Mouse (Mus musculus) ovary, adult 18-20 months (tissue): ENCODE data around the gene Atp2b1.

ENCODE experiments used
- DNase-seq: peaks from one replicate; pipeline ENCODE4 v3.0.0; 2022; ENCODE audit warnings: low spot score, mixed read lengths

Atp2b1 gene

GRCm38 (mm10) chr10:98916011-98916780 is 2.0 kb downstream of the Atp2b1 start:
- DNase-seq: no peak

- no peak for DNase-seq
Observed at GRCm38 (mm10) chr10:98916781-98917340, 2.7 kb downstream of the Atp2b1 start.

GRCm38 (mm10) chr10:98925081-98925480 is 10.9 kb downstream of the Atp2b1 start:
- DNase-seq: no peak

- DNase-seq: no peak
Observed at GRCm38 (mm10) chr10:98926991-98927390, 12.8 kb downstream of the Atp2b1 start.

- DNase-seq: no peak
Observed at GRCm38 (mm10) chr10:98929444-98929843, 15.2 kb downstream of the Atp2b1 start.

- no peak for DNase-seq
Observed at GRCm38 (mm10) chr10:98930143-98930542, 15.9 kb downstream of the Atp2b1 start.

GRCm38 (mm10) chr10:98940137-98940536 is 25.9 kb downstream of the Atp2b1 start:
- DNase-seq: no peak

GRCm38 (mm10) chr10:98940799-98941198 is 26.6 kb downstream of the Atp2b1 start:
- no peak for DNase-seq

GRCm38 (mm10) chr10:98941991-98942390 is 27.8 kb downstream of the Atp2b1 start:
- DNase-seq: no peak

GRCm38 (mm10) chr10:98942999-98943398 is 28.8 kb downstream of the Atp2b1 start:
- DNase-seq: no peak

GRCm38 (mm10) chr10:98943894-98944293 is 29.7 kb downstream of the Atp2b1 start:
- no peak for DNase-seq

- no peak for DNase-seq
Observed at GRCm38 (mm10) chr10:98946031-98946791, 32.0 kb downstream of the Atp2b1 start.

GRCm38 (mm10) chr10:98947206-98947605 is 33.0 kb downstream of the Atp2b1 start:
- no peak for DNase-seq

GRCm38 (mm10) chr10:98948096-98948495 is 33.9 kb downstream of the Atp2b1 start:
- DNase-seq: no peak

- no peak for DNase-seq
Observed at GRCm38 (mm10) chr10:98949750-98950149, 35.5 kb downstream of the Atp2b1 start.

GRCm38 (mm10) chr10:98951286-98952270 is 37.4 kb downstream of the Atp2b1 start:
- no peak for DNase-seq

GRCm38 (mm10) chr10:98954230-98954993 is 40.2 kb downstream of the Atp2b1 start:
- no peak for DNase-seq

GRCm38 (mm10) chr10:98956124-98956523 is 41.9 kb downstream of the Atp2b1 start:
- DNase-seq: no peak

- no peak for DNase-seq
Observed at GRCm38 (mm10) chr10:98958752-98959151, 44.5 kb downstream of the Atp2b1 start.

GRCm38 (mm10) chr10:98959385-98959784 is 45.2 kb downstream of the Atp2b1 start:
- no peak for DNase-seq

- DNase-seq: no peak
Observed at GRCm38 (mm10) chr10:98960911-98961310, 46.7 kb downstream of the Atp2b1 start.
